Mouse (Mus musculus) liver, adult 2 months (tissue): ENCODE measurements around the gene Ptprd.

Experiments
- CTCF ChIP-seq: fragments of 200-500 bp; IDR thresholded peaks from 2 replicates; pipeline ENCODE4 v1.5.1; 2011; ENCODE audit warnings: low read depth, low read length, control low read depth
- POLR2A ChIP-seq: fragments of 200-500 bp; IDR thresholded peaks from 2 replicates; pipeline ENCODE4 v1.6.1; 2011; ENCODE audit warnings: low read length, control low read depth; ENCODE audit not compliant: insufficient read depth; ENCODE audit errors: extremely low read depth

DNA sequence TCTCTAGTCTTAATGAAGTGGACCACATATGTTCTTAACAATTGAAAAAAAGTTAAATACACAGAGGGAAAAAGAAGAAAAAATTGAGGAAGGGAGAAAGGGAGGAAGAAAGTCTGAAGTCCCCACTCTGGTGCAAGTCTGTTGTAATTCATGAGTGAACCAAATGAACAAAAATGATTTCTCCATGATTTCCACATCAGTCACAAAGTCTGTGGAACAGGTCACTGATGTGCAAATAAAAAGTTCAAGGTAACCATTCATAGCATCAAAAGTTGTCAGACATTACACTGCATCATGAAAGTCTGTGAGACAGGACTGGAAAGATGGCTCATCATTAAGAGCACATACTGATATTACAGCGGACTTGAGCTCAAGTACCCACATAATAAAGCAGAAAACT, 1996.6 kb downstream of the Ptprd start:
- no peak for TF ChIP-seq POLR2A
- no peak for TF ChIP-seq CTCF
